Mouse (Mus musculus): ENCODE data around the gene Gm21425. TPM values are rescaled to one million over a fixed set of nuclear protein-coding genes. Genes with fewer than 3 reads are reported as not detected.
"Not testable (repeated sequence)": the region's sequence is repeated elsewhere in the genome, so short reads cannot be mapped to it uniquely, and the experiment has no call there.

Gm21425 gene
- polyA plus RNA-seq (2015; fragmentation: Nextera tagmentation; extraction: Ambion mirVana) = not detected in 2 replicates

DNA sequence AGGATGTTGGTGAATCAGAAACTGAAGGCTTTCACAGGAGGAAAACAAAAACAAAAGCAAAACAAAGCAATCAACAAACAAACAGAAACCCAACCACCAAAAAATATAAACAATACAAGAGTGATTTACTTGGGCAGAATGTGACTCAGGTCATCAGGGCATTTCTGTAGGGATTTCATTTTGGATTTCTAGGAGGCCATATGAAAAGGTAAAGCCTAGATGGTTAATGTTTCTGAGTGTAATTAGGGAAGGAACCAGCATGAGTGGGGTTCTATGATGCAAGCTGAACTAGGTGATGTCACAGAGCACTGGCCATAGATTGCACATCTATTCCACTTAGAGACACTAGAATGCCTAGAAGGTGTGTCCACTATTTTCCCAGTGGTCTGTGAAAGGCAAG, at the start of gene Gm21425:
Gene Gm21425, plus strand, starts transcription at position 301 of the 400 bp plus-strand sequence.
- not testable (repeated sequence) for H3K27me3 ChIP-seq (ENCODE audit: control insufficient read depth, insufficient read depth, low read depth, low read length); H3K4me1 ChIP-seq (ENCODE audit: control insufficient read depth, insufficient read depth, low read length); H3K36me3 ChIP-seq (ENCODE audit: control insufficient read depth, insufficient read depth, low read length); H3K9me3 ChIP-seq (replicated peaks; ENCODE audit: control insufficient read depth, low read length, poor library complexity, severe bottlenecking); H3K27ac ChIP-seq (ENCODE audit: low read length); ATAC-seq; H3K4me3 ChIP-seq (ENCODE audit: low read depth, low read length); H3K9ac ChIP-seq (ENCODE audit: low read depth, low read length); H3K4me2 ChIP-seq (ENCODE audit: low read length)

DNA sequence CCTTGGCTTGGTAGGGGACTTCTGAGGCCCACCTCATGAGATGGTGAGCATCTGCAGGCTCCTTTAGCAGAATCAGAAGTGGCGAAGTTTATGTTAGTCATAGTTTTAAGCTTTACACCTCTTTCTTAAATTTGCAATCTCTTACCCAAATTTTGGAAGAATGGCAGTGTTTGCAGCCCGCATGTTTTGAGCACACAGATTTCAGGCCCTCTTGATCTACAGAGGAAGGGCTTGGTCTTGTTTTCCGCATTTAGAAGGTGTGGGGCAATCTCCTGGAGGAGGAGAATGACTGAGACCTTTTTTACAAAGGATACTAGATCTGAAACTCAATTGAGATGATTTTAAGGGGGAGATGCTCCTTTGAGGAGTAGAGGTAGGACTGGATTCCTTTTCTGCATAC, 28.4 kb upstream of the Gm21425 start, which contains the start of gene Gm21891:
Gene Gm21891, minus strand, starts transcription at position 101 of the 400 bp plus-strand sequence.
- not testable (repeated sequence) for ATAC-seq; H3K4me1 ChIP-seq (ENCODE audit: control insufficient read depth, insufficient read depth, low read length); H3K9ac ChIP-seq (ENCODE audit: low read depth, low read length); H3K27me3 ChIP-seq (ENCODE audit: control insufficient read depth, insufficient read depth, low read depth, low read length); H3K4me2 ChIP-seq (ENCODE audit: low read length); H3K9me3 ChIP-seq (replicated peaks; ENCODE audit: control insufficient read depth, low read length, poor library complexity, severe bottlenecking); H3K4me3 ChIP-seq (ENCODE audit: low read depth, low read length); H3K36me3 ChIP-seq (ENCODE audit: control insufficient read depth, insufficient read depth, low read length); H3K27ac ChIP-seq (ENCODE audit: low read length)
- no CpG with 5 or more reads among the region's 3 CpGs for WGBS

Other genes with a start within 250 kb of the Gm21425 start
- not detected in 2 replicates for gene Gm20807, start 119.1 kb upstream of the Gm21425 start, polyA plus RNA-seq (2015; fragmentation: Nextera tagmentation; extraction: Ambion mirVana)
- gene Gm21891, start 28.5 kb upstream of the Gm21425 start, polyA plus RNA-seq (2015; fragmentation: Nextera tagmentation; extraction: Ambion mirVana) = not detected in 2 replicates
- gene Gm21828, start 62.0 kb downstream of the Gm21425 start, polyA plus RNA-seq (2015; fragmentation: Nextera tagmentation; extraction: Ambion mirVana) = not detected in 2 replicates
- gene Gm21440, start 90.4 kb downstream of the Gm21425 start, polyA plus RNA-seq (2015; fragmentation: Nextera tagmentation; extraction: Ambion mirVana) = not detected in 2 replicates
- gene Gm21454, start 90.5 kb downstream of the Gm21425 start, polyA plus RNA-seq (2015; fragmentation: Nextera tagmentation; extraction: Ambion mirVana) = not detected in 2 replicates
- gene Gm21725, start 187.1 kb downstream of the Gm21425 start, polyA plus RNA-seq (2015; fragmentation: Nextera tagmentation; extraction: Ambion mirVana) = not detected in 2 replicates

Data from midbrain, embryonic 16.5 days (tissue).